Mouse (Mus musculus) liver, embryonic 11.5 days (tissue): ENCODE data around the gene BC048562. TPM values are rescaled to one million over a fixed set of nuclear protein-coding genes. Genes with fewer than 3 reads are reported as not detected.

Experiments used
- ATAC-seq: fragments of 200-750 bp; cut with Nextera tagmentation; replicated peaks from 2 replicates; pipeline ENCODE4 v1.8.0; 2017; ENCODE audit warnings: moderate number of reproducible peaks, mild to moderate bottlenecking, moderate TSS enrichment, moderate library complexity; ENCODE audit not compliant: low FRiP score
- DNase-seq: peaks from one replicate; pipeline ENCODE4 v3.0.0-alpha.2; 2017; ENCODE audit warnings: low spot score
- H3K27ac ChIP-seq: fragments of 300-500 bp; sonication (generic); 2 replicates; pipeline ENCODE4 v1.5.1; 2014; ENCODE audit warnings: mild to moderate bottlenecking, low read depth, low read length, control low read depth
- H3K27me3 ChIP-seq: fragments of 300-500 bp; sonication (generic); replicated peaks from 2 replicates; pipeline ENCODE4 v1.6.1; 2014; ENCODE audit warnings: low read length, mixed read lengths; ENCODE audit not compliant: control insufficient read depth, insufficient read depth
- H3K36me3 ChIP-seq: fragments of 300-500 bp; sonication (generic); 2 replicates; pipeline ENCODE4 v1.6.1; 2014; ENCODE audit warnings: mild to moderate bottlenecking, low read length, moderate library complexity, mixed read lengths; ENCODE audit not compliant: control insufficient read depth, insufficient read depth
- H3K4me1 ChIP-seq: fragments of 300-500 bp; sonication (generic); replicated peaks from 2 replicates; pipeline ENCODE4 v1.6.1; 2014; ENCODE audit warnings: low read length, mixed read lengths; ENCODE audit not compliant: control insufficient read depth, insufficient read depth
- H3K4me2 ChIP-seq: fragments of 300-500 bp; sonication (generic); 2 replicates; pipeline ENCODE4 v1.6.1; 2014; ENCODE audit warnings: mild to moderate bottlenecking, control low read depth, moderate library complexity
- H3K4me3 ChIP-seq: fragments of 300-500 bp; sonication (generic); 2 replicates; pipeline ENCODE4 v1.5.1; 2014; ENCODE audit warnings: low read depth, low read length, control low read depth
- H3K9ac ChIP-seq: fragments of 300-500 bp; sonication (generic); 2 replicates; pipeline ENCODE4 v1.6.1; 2014; ENCODE audit warnings: low read depth, low read length, control low read depth
- H3K9me3 ChIP-seq: fragments of 300-500 bp; sonication (generic); 2 replicates; pipeline ENCODE4 v1.6.1; 2016; ENCODE audit warnings: low read length, inconsistent platforms, mixed read lengths; ENCODE audit not compliant: control insufficient read depth
- WGBS: fragments of 180-500 bp; shearing (Covaris S2); extraction: QIAGEN DNeasy Blood & Tissue Kit; methylation state at CpG from one replicate; pipeline ENCODE4 v1.1.7; 2014; 5-methylcytosine and 5-hydroxymethylcytosine counted together
- polyA plus RNA-seq: library from polyadenylated mRNA; unstranded; fragments of >200 nt; fragmentation: Nextera tagmentation; extraction: Ambion mirVana; gene quantifications from 2 replicates; pipeline ENCODE4 v1.2.1, GENCODE M21; 2014

The BC048562 gene
- polyA plus RNA-seq, 1 experiment from 2014 or later = not detected

- H3K36me3 ChIP-seq = peaks cover 14% of the 10 kb centered on the region
- 89% methylated on average over 28 of the region's 28 CpGs for WGBS
- ATAC-seq (no peak), DNase-seq (no peak)
- no peaks in the 10 kb centered on the region for H3K9me3 ChIP-seq
- no peak overlapping the region for H3K4me2 ChIP-seq
- peaks cover 16% of the 10 kb centered on the region for H3K4me1 ChIP-seq
- H3K27ac ChIP-seq = no peak overlapping the region
- H3K9ac ChIP-seq = no peak overlapping the region
- H3K4me3 ChIP-seq = no peak overlapping the region
- H3K27me3 ChIP-seq = no peaks in the 10 kb centered on the region
Observed at GRCm38 (mm10) chr9:108480813-108481519, 44.7 kb downstream of the BC048562 start.

DNA sequence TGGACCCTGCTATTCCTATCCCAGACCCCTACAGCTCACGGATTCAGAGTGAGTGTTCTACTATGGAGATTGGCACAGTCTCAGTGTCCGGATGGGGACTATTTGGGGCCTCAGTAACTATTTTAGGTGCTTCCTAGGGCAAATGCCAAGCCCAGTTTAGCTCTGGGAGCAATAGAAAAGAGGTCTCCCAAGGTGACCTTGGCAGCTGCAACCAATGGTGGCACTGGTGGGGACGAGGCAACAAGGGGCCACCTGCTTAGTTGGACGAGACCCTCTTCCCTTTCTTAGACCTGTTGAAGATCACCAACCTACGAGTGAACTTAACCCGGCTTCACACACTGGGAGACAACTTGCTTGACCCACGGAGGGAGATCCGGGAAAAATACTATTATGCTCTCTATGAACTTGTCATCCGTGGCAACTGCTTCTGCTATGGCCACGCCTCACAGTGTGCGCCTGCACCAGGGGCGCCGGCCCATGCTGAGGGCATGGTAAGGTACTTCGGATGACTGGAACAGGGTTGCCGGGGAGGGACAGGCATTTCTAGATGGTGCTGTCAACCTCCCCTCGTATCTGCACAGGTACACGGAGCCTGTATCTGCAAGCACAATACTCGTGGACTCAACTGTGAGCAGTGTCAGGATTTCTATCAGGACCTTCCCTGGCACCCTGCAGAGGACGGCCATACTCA lies 45.4 kb downstream of the BC048562 start:
- H3K9ac ChIP-seq = no peak overlapping the region
- WGBS = 88% methylated on average over 19 of the region's 19 CpGs
- peaks cover 14% of the 10 kb centered on the region for H3K36me3 ChIP-seq
- no peaks in the 10 kb centered on the region for H3K27me3 ChIP-seq
- no peaks in the 10 kb centered on the region for H3K9me3 ChIP-seq
- DNase-seq = no peak
- H3K4me1 ChIP-seq = peaks cover 16% of the 10 kb centered on the region
- no peak for ATAC-seq
- no peak overlapping the region for H3K4me2 ChIP-seq
- H3K27ac ChIP-seq = no peak overlapping the region
- H3K4me3 ChIP-seq = no peak overlapping the region

- H3K9me3 ChIP-seq = no peaks in the 10 kb centered on the region
- ATAC-seq = no peak
- no peak overlapping the region for H3K4me3 ChIP-seq
- peaks cover 16% of the 10 kb centered on the region for H3K4me1 ChIP-seq
- H3K9ac ChIP-seq = no peak overlapping the region
- no peak overlapping the region for H3K27ac ChIP-seq
- 92% methylated on average over 18 of the region's 18 CpGs for WGBS
- H3K36me3 ChIP-seq = peaks cover 22% of the 10 kb centered on the region
- no peak overlapping the region for H3K4me2 ChIP-seq
- no peaks in the 10 kb centered on the region for H3K27me3 ChIP-seq
- DNase-seq = no peak
Observed at GRCm38 (mm10) chr9:108483051-108483790, 46.9 kb downstream of the BC048562 start.

GRCm38 (mm10) chr9:108484021-108484420 lies 47.7 kb downstream of the BC048562 start:
- H3K9me3 ChIP-seq = no peaks in the 10 kb centered on the region
- H3K4me3 ChIP-seq = no peak overlapping the region
- no peaks in the 10 kb centered on the region for H3K27me3 ChIP-seq
- ATAC-seq (no peak), DNase-seq (no peak)
- no peak overlapping the region for H3K27ac ChIP-seq
- no peak overlapping the region for H3K4me2 ChIP-seq
- peaks cover 10% of the 10 kb centered on the region for H3K4me1 ChIP-seq
- H3K9ac ChIP-seq = no peak overlapping the region
- H3K36me3 ChIP-seq = peaks cover 22% of the 10 kb centered on the region
- WGBS = 87% methylated on average over 15 of the region's 15 CpGs

- peaks cover 8% of the 10 kb centered on the region; the same call in 1 of the 2 replicates for H3K4me1 ChIP-seq
- DNase-seq (no peak), ATAC-seq (no peak)
- WGBS = 88% methylated on average over 19 of the region's 19 CpGs
- no peaks in the 10 kb centered on the region for H3K9me3 ChIP-seq
- peaks cover 22% of the 10 kb centered on the region for H3K36me3 ChIP-seq
- no peak overlapping the region for H3K4me2 ChIP-seq
- no peak overlapping the region for H3K27ac ChIP-seq
- no peak overlapping the region for H3K9ac ChIP-seq
- H3K27me3 ChIP-seq = no peaks in the 10 kb centered on the region
- no peak overlapping the region for H3K4me3 ChIP-seq
Observed at GRCm38 (mm10) chr9:108485301-108485875, 49.1 kb downstream of the BC048562 start.

DNA sequence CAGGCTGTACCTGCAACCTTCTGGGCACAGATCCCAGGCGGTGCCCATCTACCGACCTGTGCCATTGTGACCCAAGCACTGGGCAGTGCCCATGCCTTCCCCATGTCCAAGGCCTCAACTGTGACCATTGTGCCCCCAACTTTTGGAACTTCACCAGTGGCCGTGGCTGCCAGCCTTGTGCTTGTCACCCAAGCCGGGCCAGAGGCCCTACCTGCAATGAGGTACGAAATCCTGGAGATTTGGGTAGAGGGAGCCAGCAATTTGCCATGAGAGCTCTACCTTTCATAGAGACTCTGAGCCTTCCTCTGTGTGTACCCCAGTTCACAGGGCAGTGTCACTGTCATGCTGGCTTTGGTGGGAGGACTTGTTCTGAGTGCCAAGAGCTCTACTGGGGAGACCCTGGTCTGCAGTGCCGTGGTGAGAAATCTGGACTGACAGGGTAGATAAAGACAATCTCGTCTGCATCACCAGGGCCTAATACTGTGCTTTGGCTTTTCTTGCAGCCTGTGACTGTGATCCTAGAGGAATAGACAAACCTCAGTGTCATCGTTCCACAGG lies 50.8 kb downstream of the BC048562 start:
- H3K4me1 ChIP-seq = peaks cover 12% of the 10 kb centered on the region
- H3K9me3 ChIP-seq = no peaks in the 10 kb centered on the region
- no peak overlapping the region for H3K9ac ChIP-seq
- H3K4me3 ChIP-seq = no peak overlapping the region
- no peak overlapping the region for H3K4me2 ChIP-seq
- ATAC-seq = no peak
- no peaks in the 10 kb centered on the region for H3K27me3 ChIP-seq
- 85% methylated on average over 8 of the region's 8 CpGs for WGBS
- no peak for DNase-seq
- no peak overlapping the region for H3K27ac ChIP-seq
- H3K36me3 ChIP-seq = peaks cover 25% of the 10 kb centered on the region

DNA sequence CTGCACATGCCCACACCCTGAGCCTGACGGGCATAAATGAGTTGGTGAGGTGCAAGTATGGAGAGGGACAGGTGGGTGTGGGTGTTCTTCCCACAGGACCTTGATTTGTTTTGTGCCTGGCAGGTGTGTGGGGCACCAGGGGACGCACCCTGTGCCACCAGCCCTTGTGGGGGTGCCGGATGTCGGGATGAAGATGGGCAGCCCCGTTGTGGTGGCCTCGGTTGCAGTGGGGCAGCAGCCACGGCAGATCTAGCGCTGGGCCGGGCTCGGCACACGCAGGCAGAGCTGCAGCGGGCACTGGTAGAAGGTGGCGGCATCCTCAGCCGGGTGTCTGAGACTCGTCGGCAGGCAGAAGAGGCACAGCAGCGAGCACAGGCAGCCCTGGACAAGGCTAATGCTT lies 52.1 kb downstream of the BC048562 start:
- DNase-seq (no peak), ATAC-seq (no peak)
- no peak overlapping the region for H3K27ac ChIP-seq
- WGBS = 91% methylated on average over 17 of the region's 17 CpGs
- no peak overlapping the region for H3K9ac ChIP-seq
- H3K9me3 ChIP-seq = no peaks in the 10 kb centered on the region
- no peak overlapping the region for H3K4me2 ChIP-seq
- H3K27me3 ChIP-seq = no peaks in the 10 kb centered on the region
- H3K4me3 ChIP-seq = no peak overlapping the region
- H3K4me1 ChIP-seq = peaks cover 17% of the 10 kb centered on the region
- peaks cover 31% of the 10 kb centered on the region for H3K36me3 ChIP-seq

DNA sequence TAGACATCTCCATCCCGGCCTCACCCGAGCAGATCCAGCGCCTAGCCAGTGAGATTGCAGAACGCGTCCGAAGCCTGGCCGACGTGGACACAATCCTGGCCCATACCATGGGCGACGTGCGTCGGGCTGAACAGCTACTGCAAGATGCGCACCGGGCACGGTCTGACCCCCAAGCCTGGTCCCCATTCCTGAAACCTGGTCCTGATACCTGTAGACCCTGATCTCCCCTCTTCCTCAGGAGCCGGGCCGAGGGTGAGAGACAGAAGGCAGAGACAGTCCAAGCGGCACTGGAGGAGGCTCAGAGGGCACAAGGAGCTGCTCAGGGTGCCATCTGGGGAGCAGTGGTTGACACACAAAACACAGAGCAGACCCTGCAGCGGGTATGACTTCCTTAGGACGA lies 52.9 kb downstream of the BC048562 start:
- no peak overlapping the region for H3K27ac ChIP-seq
- H3K4me2 ChIP-seq = no peak overlapping the region
- no peaks in the 10 kb centered on the region for H3K9me3 ChIP-seq
- H3K9ac ChIP-seq = no peak overlapping the region
- H3K4me1 ChIP-seq = peaks cover 17% of the 10 kb centered on the region
- no peaks in the 10 kb centered on the region for H3K27me3 ChIP-seq
- WGBS = 96% methylated on average over 20 of the region's 20 CpGs
- ATAC-seq = no peak
- DNase-seq = no peak
- no peak overlapping the region for H3K4me3 ChIP-seq
- peaks cover 34% of the 10 kb centered on the region for H3K36me3 ChIP-seq
